Mouse (Mus musculus) G1E (cell line): Measurements from ENCODE around the gene Tpm3. TPM values are rescaled to one million over a fixed set of nuclear protein-coding genes. Genes with fewer than 3 reads are reported as not detected.

Experiments
- ATAC-seq: 2 replicates; pipeline ENCODE4 v1.8.0; 2016; ENCODE audit warnings: mild to moderate bottlenecking; ENCODE audit not compliant: insufficient number of reproducible peaks, poor library complexity, low FRiP score, severe bottlenecking; ENCODE audit errors: extremely low read depth
- DNase-seq: peaks from one replicate; pipeline ENCODE4 v3.0.0; 2012; ENCODE audit warnings: low spot score
- H3K27me3 ChIP-seq: 2 replicates; pipeline ENCODE4 v1.6.1; 2012; ENCODE audit warnings: mild to moderate bottlenecking, low read length, inconsistent platforms; ENCODE audit not compliant: insufficient read depth
- H3K36me3 ChIP-seq: replicated peaks from 2 replicates; pipeline ENCODE3; 2012; ENCODE audit warnings: mild to moderate bottlenecking, inconsistent platforms
- H3K4me1 ChIP-seq: 2 replicates; pipeline ENCODE4 v1.6.1; 2012; ENCODE audit warnings: low read depth, low read length, inconsistent platforms, mixed read lengths; ENCODE audit not compliant: insufficient read depth
- H3K4me3 ChIP-seq: 2 replicates; pipeline ENCODE4 v1.5.1; 2012; ENCODE audit warnings: low read depth, mild to moderate bottlenecking, inconsistent platforms, low read length, moderate library complexity, mixed read lengths
- H3K9me3 ChIP-seq: replicated peaks from 2 replicates; pipeline ENCODE4 v1.6.1; 2012; ENCODE audit warnings: inconsistent platforms
- CTCF ChIP-seq: IDR thresholded peaks from 2 replicates; pipeline ENCODE4 v1.5.1; 2012; ENCODE audit warnings: low read depth, low read length, inconsistent platforms, mixed read lengths
- GATA1 ChIP-seq: IDR thresholded peaks from 2 replicates; pipeline ENCODE4 v1.6.1; 2012; ENCODE audit warnings: borderline replicate concordance, low read length, inconsistent platforms, mixed read lengths
- GATA2 ChIP-seq: IDR thresholded peaks from 2 replicates; pipeline ENCODE4 v1.6.1; 2012; ENCODE audit warnings: low read depth, low read length, inconsistent platforms, borderline replicate concordance
- POLR2AphosphoS5 ChIP-seq: IDR thresholded peaks from 2 replicates; pipeline ENCODE4 v1.6.1; 2012; ENCODE audit warnings: low read depth, low read length, inconsistent platforms; ENCODE audit not compliant: insufficient replicate concordance
- TAL1 ChIP-seq: conservative IDR thresholded peaks from 2 replicates; pipeline ENCODE4 v1.6.1; 2012; ENCODE audit warnings: low read depth, low read length, inconsistent platforms, mixed read lengths
- polyA plus RNA-seq: library from polyadenylated mRNA; stranded (reverse); fragments of >175 nt; gene quantifications from 2 replicates; pipeline ENCODE4 v1.2.3, GENCODE M21; 2012
- total RNA-seq, 2 experiments: library from RNA; stranded (forward) in 1 of 2; stranded (reverse) in 1 of 2; fragments of 200-1000 nt in 1 of 2; fragments of >200 nt in 1 of 2; fragmentation: Nextera tagmentation in 1 of 2; gene quantifications; 2 replicates each; pipeline ENCODE4 v1.2.3; 2014 to 2017

Tpm3 gene
- total and polyA plus RNA-seq, 3 experiments = 161 to 425 (median 280) TPM

GRCm38 (mm10) chr3:90125710-90126109 lies 53.3 kb downstream of the Tpm3 start:
- no peak overlapping the region for H3K4me3 ChIP-seq
- no peak for DNase-seq

GRCm38 (mm10) chr3:90127881-90128280 lies 55.4 kb downstream of the Tpm3 start:
- Histone ChIP-seq H3K4me3 (no peak overlapping the region), H3K27me3 (peaks cover 19% of the 10 kb centered on the region), H3K4me1 (no peaks in the 10 kb centered on the region), H3K9me3 (no peaks in the 10 kb centered on the region), H3K36me3 (no peaks in the 10 kb centered on the region)
- ATAC-seq (no peak), DNase-seq (no peak)
- TF ChIP-seq TAL1 = no peak
- no peak for TF ChIP-seq GATA2
- no peak for TF ChIP-seq CTCF
- no peak for TF ChIP-seq POLR2AphosphoS5
- no peak for TF ChIP-seq GATA1

More at GRCm38 (mm10) chr3:90125710-90126109, 53.3 kb downstream of the Tpm3 start:
- ATAC-seq = no peak
- TF ChIP-seq GATA1 (no peak), GATA2 (no peak), POLR2AphosphoS5 (no peak), CTCF (no peak), TAL1 (no peak)
- Histone ChIP-seq H3K4me1 (no peaks in the 10 kb centered on the region), H3K27me3 (peaks cover 11% of the 10 kb centered on the region), H3K9me3 (no peaks in the 10 kb centered on the region), H3K36me3 (no peaks in the 10 kb centered on the region)

- TF ChIP-seq CTCF = no peak
- no peak for TF ChIP-seq TAL1
- TF ChIP-seq GATA1 = no peak
- TF ChIP-seq POLR2AphosphoS5 = no peak
- no peak for TF ChIP-seq GATA2
- H3K4me1 ChIP-seq = no peaks in the 10 kb centered on the region
- ATAC-seq = no peak
- no peak overlapping the region for H3K4me3 ChIP-seq
- no peak for DNase-seq
- H3K27me3 ChIP-seq = peaks cover 19% of the 10 kb centered on the region; the same call in 1 of the 2 replicates
- H3K36me3 ChIP-seq = no peaks in the 10 kb centered on the region
- no peaks in the 10 kb centered on the region for H3K9me3 ChIP-seq
Observed at GRCm38 (mm10) chr3:90132745-90133144, 60.3 kb downstream of the Tpm3 start.

GRCm38 (mm10) chr3:90133331-90133730 lies 60.9 kb downstream of the Tpm3 start:
- TF ChIP-seq TAL1 (no peak), GATA2 (no peak), GATA1 (no peak), POLR2AphosphoS5 (no peak), CTCF (no peak)
- no peaks in the 10 kb centered on the region for H3K9me3 ChIP-seq
- no peaks in the 10 kb centered on the region for H3K36me3 ChIP-seq
- no peak for ATAC-seq
- DNase-seq = no peak
- H3K27me3 ChIP-seq = peaks cover 19% of the 10 kb centered on the region; the same call in 1 of the 2 replicates
- H3K4me3 ChIP-seq = no peak overlapping the region
- no peaks in the 10 kb centered on the region for H3K4me1 ChIP-seq

- no peak for TF ChIP-seq CTCF
- no peak for TF ChIP-seq TAL1
- TF ChIP-seq GATA1 = no peak
- TF ChIP-seq GATA2 = no peak
- DNase-seq (no peak), ATAC-seq (no peak)
- Histone ChIP-seq H3K4me3 (no peak overlapping the region), H3K9me3 (no peaks in the 10 kb centered on the region), H3K36me3 (no peaks in the 10 kb centered on the region), H3K4me1 (no peaks in the 10 kb centered on the region), H3K27me3 (peaks cover 22% of the 10 kb centered on the region)
Observed at GRCm38 (mm10) chr3:90134483-90134882, 62.0 kb downstream of the Tpm3 start.

GRCm38 (mm10) chr3:90134993-90135392 lies 62.5 kb downstream of the Tpm3 start:
- no peak for TF ChIP-seq POLR2AphosphoS5
- no peak for TF ChIP-seq GATA2
- Histone ChIP-seq H3K4me1 (no peaks in the 10 kb centered on the region), H3K9me3 (no peaks in the 10 kb centered on the region), H3K4me3 (no peak overlapping the region), H3K36me3 (no peaks in the 10 kb centered on the region), H3K27me3 (peaks cover 22% of the 10 kb centered on the region)
- ATAC-seq (no peak), DNase-seq (no peak)

GRCm38 (mm10) chr3:90136660-90137059 lies 64.2 kb downstream of the Tpm3 start:
- Histone ChIP-seq H3K9me3 (no peaks in the 10 kb centered on the region), H3K4me1 (no peaks in the 10 kb centered on the region), H3K4me3 (no peak overlapping the region), H3K27me3 (peaks cover 22% of the 10 kb centered on the region), H3K36me3 (no peaks in the 10 kb centered on the region)
- ATAC-seq (no peak), DNase-seq (no peak)
- TF ChIP-seq POLR2AphosphoS5 = no peak
- TF ChIP-seq GATA1 = no peak
- no peak for TF ChIP-seq TAL1
- no peak for TF ChIP-seq CTCF
- TF ChIP-seq GATA2 = no peak
